Mouse (Mus musculus): ENCODE results near the gene 1700086D15Rik.

Gene 1700086D15Rik

DNA sequence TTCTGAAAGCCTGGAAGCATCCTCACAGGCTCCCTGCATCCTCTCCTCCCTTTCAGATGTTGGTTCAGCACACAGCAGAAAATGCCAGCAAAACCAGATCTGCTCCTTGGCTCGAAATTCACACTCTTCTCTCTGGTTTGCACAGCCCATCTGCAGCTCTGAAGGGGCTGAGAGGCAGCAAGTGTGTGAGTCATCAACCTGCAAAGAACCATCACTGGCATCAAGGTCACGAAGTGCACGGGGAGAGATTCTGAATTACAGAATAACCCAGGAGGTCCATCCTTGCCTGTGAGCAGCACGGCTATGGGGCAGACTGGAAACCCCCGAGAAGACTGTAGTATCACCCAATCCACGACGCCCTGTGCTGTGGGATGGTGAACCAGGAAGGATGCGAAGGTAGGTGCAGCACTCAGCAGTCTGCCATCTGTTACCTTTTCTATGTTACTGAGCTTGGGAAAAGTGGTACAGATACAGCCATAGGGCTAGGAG is 24.4 kb downstream of the 1700086D15Rik start:
- no peak for DNase-seq (ENCODE audit: extremely low spot score, low spot score)

- no peak for DNase-seq (ENCODE audit: extremely low spot score, low spot score)
These were observed 26.0 kb downstream of the 1700086D15Rik start for GRCm38 (mm10) chr11:65133661-65134060.

- no peak for DNase-seq (ENCODE audit: extremely low spot score, low spot score)
These were observed 30.6 kb downstream of the 1700086D15Rik start for GRCm38 (mm10) chr11:65129110-65129509.

- DNase-seq (ENCODE audit: extremely low spot score, low spot score): no peak
These were observed 31.0 kb downstream of the 1700086D15Rik start for GRCm38 (mm10) chr11:65128666-65129065.

DNA sequence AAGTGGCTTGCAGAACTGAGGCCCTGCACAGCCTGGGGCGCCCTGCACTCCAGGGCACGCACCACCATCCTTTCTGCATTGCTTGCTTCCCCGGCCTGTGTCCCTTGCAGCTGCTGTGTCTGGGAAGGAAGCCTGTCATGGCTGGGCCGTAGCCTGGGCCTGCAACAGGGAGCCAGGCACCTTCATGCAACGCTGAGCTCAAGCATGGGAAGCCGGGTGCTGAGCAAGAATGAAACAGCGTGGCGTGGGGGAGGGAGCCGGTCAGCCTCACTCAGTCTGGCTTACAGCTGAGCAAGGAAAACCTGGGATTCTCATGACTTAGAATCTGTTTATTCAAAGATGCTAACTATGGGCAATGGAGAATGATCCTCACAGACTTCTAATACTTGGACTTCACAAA is 33.1 kb downstream of the 1700086D15Rik start:
- DNase-seq (ENCODE audit: extremely low spot score, low spot score): no peak

DNA sequence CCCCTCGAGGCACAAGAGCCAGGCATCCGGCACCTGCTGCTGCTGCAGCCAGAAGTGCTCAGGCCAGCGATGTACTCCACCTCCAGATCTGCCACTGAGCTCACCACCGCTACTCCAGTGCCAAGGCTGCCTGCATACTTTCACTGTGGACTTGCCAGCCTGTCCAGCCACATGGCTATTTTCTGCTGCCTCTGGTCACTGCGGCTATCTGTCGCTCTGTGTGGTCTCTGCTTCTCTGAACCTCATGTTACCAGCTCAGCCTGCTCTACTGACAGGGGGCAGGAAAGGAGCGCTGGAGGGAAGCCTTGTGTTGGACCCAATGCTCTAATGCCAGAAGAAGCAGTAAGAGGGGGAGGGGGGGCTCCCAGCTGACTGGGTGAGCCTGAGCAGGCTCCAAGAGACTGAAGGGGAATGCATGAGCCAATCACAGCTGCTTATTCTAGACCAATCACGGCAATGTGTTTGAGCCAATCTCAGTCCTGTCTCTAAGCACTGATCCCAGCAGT is 34.7 kb downstream of the 1700086D15Rik start:
- no peak for DNase-seq (ENCODE audit: extremely low spot score, low spot score)

DNA sequence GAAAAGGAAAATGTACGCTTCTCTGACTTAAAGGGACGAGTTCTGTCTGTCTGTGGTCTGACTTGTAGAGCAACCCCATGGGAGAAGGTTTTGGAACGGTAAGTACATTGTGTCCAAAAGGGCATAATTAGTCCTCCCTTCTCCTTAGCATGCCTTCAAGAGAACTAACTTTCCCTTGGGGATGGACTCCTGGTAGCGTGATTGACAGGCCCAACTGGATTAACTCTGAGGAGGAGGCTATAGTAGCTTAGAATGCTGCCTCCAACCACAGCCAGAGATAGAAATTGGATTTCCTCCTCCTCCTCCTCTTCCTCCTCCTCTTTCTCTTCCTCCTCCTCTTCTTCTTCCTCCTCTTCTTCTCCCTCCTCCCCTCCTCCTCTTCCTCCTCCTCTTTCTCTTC is 39.4 kb downstream of the 1700086D15Rik start:
- no peak for DNase-seq (ENCODE audit: extremely low spot score, low spot score)

DNA sequence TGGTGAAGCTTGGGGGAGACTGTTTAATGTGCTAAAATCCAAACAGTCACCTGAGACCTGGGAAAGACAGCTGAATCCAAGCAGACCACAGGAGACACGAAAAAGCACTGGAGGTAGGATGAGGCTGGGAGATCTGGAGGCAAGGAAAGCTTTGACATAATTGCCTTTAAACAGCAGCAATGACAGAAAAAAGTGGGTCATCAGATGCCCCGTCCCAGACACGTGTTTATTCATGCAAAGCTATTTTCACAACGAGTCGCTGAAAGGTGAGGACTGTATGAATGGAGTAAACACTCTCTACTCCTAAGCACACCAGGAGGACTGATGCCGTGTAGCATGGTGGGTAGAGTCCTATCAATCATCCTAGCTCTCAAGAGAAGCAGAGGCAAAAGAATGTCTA is 43.9 kb downstream of the 1700086D15Rik start:
- DNase-seq (ENCODE audit: extremely low spot score, low spot score): no peak

DNA sequence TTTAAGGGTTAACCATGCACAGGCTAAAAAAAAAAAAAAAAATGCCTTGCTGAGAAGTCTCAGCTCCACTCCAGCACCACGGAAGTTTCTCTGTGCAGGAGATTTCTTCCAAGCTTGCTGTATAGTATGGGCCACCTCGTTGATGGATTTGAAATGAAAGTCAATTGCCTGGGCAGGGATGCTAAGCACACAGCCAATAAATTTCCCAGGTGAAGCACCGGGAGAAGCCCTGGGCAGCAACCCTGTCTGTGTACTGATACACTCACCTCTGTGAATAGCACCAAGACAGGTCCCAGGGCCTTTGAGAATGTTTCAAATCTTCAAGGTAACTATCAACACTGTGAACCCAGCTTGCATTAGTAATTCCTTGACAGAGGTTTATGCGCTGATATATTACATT is 47.6 kb downstream of the 1700086D15Rik start:
- no peak for DNase-seq (ENCODE audit: extremely low spot score, low spot score)

DNA sequence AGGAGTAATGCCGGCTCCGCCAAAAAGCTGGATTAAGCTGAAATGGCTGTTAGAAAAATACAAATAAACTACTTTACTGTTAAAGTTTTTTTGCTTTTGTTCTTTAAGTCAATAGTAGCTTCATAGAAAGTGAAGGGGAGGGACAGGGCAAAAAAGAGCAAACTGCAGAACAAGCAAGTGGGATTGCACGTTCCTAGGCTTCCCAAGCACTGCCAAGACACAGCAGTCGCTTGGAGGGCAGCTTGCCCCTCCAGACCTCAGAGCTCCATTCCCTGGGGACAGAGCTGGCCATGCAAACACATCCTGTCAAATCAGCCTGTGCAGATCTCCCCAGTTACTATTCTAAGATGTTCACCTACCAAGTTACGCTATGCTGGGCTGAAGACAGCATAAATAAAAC is 48.0 kb downstream of the 1700086D15Rik start:
- DNase-seq (ENCODE audit: extremely low spot score, low spot score): no peak

DNA sequence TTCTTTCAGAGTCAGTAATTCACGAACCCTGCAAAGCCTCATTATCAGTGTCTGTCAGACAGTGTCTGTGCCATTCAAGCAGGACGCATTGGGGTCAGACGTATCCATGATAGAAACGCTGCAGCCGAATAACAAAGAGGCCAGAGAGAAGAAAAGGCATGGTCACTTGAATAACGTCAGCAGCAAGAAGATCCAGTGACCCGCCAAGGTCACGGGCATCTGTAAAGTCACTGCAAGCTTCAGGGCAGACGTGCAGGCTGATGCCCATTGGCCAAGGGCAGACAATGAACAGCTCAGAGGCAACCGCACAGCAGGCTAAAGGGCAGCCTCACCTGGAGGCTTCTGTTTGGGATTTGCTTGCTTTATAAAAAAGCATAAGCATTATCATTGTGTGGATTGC is 49.6 kb downstream of the 1700086D15Rik start:
- DNase-seq (ENCODE audit: extremely low spot score, low spot score): no peak

GRCm38 (mm10) chr11:65107734-65108171 is 51.9 kb downstream of the 1700086D15Rik start:
- no peak for DNase-seq (ENCODE audit: extremely low spot score, low spot score)

- no peak for DNase-seq (ENCODE audit: extremely low spot score, low spot score)
These were observed 52.5 kb downstream of the 1700086D15Rik start for GRCm38 (mm10) chr11:65107151-65107550.

GRCm38 (mm10) chr11:65104076-65104475 is 55.6 kb downstream of the 1700086D15Rik start:
- DNase-seq (ENCODE audit: extremely low spot score, low spot score): no peak
